Comparison of ENCODE assay signal across 20 mouse cellular contexts in the genomic region with DNA sequence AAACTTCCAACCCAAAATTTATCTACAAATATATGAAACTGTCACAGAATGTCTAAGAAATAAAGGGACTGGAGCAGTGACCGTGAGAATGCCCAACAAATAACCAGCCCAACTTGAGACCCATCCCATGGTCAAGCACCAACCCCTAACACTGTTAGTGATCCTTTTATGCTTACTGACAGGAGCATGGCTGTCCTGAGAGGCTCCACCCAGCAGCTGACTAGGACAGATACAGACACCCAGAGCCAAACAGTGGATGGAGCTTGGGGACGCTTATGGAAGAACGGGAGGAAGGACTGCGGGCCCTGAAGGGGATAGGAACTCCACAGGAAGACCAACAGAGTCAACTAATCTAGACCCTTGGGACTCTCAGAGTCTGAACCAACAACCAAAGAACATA.
"Had no signal": no experiment of that assay in that cellular context is flagged by ENCODE, and none has a peak within 500 bp of the region (broad histone marks: within the 10 kb centered on the region; RNA-seq: fewer than 3 reads in every experiment).

No protein-coding gene starts in this region.

- H3K9ac ChIP-seq: intestine, embryonic 15.5 days; limb, embryonic 13.5 days; midbrain, embryonic 13.5 days; neural tube, embryonic 13.5 days; stomach, embryonic 15.5 days had no signal

- H3K27ac ChIP-seq: intestine, embryonic 15.5 days; limb, embryonic 10.5 days; limb, embryonic 13.5 days; midbrain, embryonic 10.5 days; midbrain, embryonic 13.5 days; neural tube, embryonic 13.5 days; stomach, embryonic 15.5 days had no signal

- H3K27me3 ChIP-seq: intestine, embryonic 15.5 days; limb, embryonic 13.5 days; midbrain, embryonic 13.5 days; neural tube, embryonic 13.5 days; stomach, embryonic 15.5 days had no signal

- H3K4me2 ChIP-seq: intestine, embryonic 15.5 days; limb, embryonic 13.5 days; midbrain, embryonic 13.5 days; neural tube, embryonic 13.5 days; stomach, embryonic 15.5 days had no signal

- H3K4me3 ChIP-seq: intestine, embryonic 15.5 days; limb, embryonic 10.5 days; limb, embryonic 13.5 days; midbrain, embryonic 10.5 days; midbrain, embryonic 13.5 days; myocyte; neural tube, embryonic 13.5 days; stomach, embryonic 15.5 days had no signal

- DNase-seq: kidney, adult 18-20 months; kidney, adult 9 months; kidney, postnatal 14 days; kidney, postnatal 4 days; lung, adult 2 months; lung, postnatal 14 days; lung, postnatal 4 days; right cerebral cortex, postnatal 14 days; right cerebral cortex, postnatal 4 days; spleen, adult 18-20 months; thymus, postnatal 25 days had no signal

- H3K4me1 ChIP-seq: intestine, embryonic 15.5 days; limb, embryonic 10.5 days; limb, embryonic 13.5 days; midbrain, embryonic 10.5 days; midbrain, embryonic 13.5 days; neural tube, embryonic 13.5 days; stomach, embryonic 15.5 days had no signal

- ATAC-seq: intestine, embryonic 15.5 days; midbrain, embryonic 13.5 days; midbrain, embryonic 16.5 days had no signal

- H3K9me3 ChIP-seq: intestine, embryonic 15.5 days; limb, embryonic 10.5 days; limb, embryonic 13.5 days; midbrain, embryonic 10.5 days; midbrain, embryonic 13.5 days; neural tube, embryonic 13.5 days; stomach, embryonic 15.5 days had no signal
